Mouse (Mus musculus) mouse embryonic stem cell (cell line): ENCODE data around the gene Trim17.

Experiments used
- in situ Hi-C, 2 experiments: fragments of 300-500 bp; cut with MboI; formaldehyde crosslinking; loops; 1 replicate in 1 of 2; 3 replicates in 1 of 2; pipeline ENCODE4 v1.14.3; 2019 to 2020; ENCODE audit warnings: low sequenced_read_pairs in 2 of 2, low pct_unique_long_range_greater_than_20kb in 1 of 2, mixed read lengths in 1 of 2; ENCODE audit not compliant: unreplicated experiment in 1 of 2

The Trim17 gene

DNA sequence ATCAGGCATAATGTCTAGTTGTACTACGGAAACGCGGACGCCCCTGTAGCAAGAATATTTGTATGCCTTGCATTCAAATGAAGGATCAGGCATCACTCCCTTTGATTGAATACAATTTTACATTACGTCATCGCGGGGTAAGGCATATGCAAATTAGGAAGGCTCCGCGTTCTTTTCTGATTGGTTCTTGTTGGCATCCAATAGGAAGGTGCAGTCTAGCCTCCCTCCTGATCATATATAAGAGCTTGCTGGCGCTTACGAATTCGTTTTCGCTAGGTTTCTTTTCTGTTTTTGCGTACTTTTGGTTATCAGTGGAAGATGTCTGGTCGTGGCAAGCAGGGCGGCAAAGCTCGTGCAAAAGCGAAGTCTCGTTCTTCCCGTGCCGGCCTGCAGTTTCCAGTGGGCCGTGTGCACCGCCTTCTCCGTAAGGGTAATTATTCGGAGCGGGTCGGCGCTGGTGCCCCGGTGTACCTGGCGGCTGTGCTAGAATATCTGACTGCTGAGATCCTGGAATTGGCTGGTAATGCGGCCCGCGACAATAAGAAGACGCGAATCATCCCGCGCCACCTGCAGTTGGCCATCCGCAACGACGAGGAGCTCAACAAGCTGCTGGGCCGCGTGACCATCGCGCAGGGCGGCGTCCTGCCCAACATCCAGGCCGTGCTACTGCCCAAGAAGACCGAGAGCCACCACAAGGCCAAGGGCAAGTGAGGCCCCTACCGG is at the start of gene Trim17, which contains the start of gene Hist3h2a:
Gene Trim17 (plus strand): TSS at position 266 of the 723 bp plus-strand sequence.
Gene Hist3h2a (plus strand): TSS at position 266 of the 723 bp plus-strand sequence.
- in situ Hi-C loops: no loop called here

DNA sequence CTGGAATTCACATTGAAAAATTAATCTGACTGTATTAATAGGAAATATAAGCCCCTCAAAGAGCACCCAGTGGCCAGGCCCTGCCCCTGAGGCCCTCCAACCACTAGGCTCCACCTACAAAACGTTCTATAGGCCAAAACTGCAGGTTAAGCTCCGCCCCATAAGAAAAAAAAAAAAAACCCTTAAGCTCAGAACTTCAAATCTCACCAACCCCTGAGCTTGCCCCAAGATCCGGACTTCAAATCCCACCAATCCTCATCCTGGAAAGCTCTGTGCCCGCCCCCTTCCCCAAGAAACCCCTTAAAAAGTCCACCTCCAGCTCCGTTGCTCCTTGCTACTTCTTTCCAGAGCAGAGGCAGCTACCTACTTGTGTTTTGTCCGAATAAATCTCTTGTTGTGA is 49.6 kb upstream of the Trim17 start:
- in situ Hi-C loops: no loop called here

DNA sequence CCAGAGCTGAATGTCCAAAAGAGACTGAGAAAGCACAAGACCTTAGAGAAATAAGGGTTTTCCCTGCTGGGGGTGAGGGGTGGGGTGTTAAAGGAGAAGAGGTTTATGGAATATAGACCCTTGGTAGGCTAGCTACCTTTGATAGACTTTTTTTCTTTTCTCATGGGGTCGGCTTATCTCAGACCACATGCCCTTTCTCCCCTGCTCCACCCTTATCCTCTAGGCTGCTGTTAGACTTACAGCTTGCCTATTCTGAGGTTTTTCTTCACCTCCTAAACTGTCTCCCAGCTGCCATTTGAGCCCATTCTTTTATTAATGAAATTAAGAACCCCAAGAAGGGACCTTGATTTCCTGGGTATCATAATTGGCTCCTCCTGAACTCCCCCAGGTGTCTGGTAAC is 40.7 kb upstream of the Trim17 start:
- in situ Hi-C loops: no loop called here

DNA sequence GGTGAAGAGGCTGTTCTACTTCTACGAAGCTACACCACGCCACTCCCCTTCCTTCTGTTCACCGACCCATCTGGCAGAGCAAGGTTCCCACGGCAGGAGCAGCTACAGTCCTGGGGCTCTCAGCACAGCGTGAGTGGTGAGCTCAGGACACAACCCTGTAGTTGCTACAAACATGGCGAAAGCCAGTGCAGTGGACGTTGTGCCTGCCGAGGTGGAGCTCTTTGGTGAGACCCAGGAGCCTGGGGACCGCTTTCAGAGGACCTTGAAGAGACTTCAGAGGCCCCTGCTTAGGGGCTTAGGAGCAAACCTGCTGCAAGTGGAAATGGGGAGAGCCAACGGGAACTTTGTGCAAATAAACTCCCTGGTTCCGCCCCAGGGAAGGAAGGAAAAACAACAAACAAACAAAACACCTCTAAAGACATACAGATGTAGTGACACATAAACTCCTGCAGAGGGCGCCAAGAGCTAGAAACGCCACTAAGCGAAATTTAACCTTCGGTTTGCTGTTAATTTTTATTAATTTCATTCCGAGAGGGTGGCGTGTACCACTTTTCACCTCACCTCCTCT is 39.9 kb upstream of the Trim17 start:
- in situ Hi-C loops: no loop called here

DNA sequence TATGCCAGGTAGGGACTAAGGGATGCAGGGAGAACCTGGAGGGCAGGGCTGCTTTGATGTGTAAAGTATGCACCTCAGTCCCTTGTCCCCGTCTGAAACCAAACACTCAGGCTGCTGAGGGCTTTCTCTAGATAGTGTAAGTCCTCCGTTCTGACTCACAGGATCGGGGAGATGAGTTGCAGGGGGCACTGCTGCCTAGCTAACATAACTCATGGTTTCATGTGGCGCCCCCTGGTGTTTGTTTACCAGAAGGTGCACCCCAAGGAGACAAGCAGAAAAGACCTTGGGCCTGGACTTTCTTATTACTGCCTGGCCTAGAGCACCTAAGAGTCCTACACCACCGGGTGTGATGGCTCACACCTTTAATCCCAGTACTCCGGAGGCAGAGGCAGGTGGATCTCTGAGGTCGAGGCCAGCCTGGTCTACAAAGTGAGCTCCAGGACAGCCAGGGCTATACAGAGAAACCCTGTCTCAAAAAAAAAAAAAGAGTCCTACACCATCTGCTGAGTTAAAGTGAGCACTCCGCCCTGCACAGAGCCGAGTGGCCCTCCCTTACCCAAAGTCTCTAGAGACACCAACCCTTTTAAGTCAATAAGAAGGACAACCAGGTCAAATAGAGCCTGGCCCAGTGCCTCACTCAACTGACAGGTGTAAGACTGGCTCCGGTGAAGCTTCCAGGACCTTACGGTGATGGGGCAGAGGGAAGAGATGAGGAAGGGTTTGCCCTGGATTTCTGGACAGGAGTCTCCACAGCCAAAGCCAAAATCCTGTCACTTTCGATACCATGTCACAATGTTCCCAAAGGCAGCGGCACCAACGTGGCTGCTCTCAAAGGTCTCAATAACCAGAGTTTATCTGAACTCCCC is 37.4 kb upstream of the Trim17 start:
- in situ Hi-C loops: no loop called here

DNA sequence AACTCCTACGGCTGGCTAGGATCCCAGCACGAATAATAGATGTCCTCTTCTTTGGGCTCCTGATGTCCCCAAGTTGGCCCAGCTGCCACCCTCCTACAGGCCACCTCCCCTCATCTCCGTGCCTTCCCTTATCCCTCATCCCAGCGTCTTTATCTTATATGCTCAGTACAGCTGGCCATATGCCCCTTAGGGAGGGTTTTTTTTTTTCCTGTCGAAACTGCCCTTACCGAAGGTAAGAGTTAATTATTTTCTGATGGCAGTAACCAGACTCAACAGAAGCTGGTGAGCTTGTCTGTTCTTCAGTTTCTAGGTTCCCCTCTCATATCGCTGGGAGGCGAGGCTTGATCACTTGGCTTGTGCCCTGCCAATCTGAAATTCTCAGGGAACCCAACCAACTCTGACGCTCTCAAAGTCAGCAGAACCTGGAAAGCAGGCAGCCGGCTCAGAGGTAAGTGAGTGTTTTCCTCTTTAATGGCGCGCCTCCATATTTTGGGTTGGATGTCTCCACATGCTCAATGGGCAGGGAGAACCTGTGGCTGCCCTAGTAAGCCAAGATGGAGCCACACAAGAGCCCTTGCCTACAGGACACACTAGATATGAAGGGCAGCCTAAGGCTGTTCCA is 36.6 kb upstream of the Trim17 start, which contains the start of gene Btnl10:
Gene Btnl10 (plus strand): TSS at position 164 of the 622 bp plus-strand sequence.
- in situ Hi-C loops: no loop called here

DNA sequence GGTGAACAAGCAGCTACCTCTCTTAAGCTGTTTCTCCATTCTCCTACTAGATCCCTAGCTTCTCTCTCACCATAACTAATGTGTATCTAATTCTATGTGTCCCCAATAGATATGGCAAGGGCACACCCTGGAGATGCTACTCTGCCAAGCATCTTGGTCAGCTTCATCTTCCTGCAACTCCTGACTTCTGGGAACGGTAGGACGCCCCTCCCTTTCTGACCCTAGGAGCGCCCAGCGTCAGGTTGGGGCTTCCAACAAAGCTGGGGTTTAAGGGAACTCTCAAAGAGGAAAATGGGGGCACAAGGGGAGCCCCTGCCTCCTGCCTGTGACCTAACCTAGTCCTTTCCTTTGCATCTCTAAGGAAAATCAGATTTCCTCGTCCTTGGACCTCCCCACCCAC is 35.7 kb upstream of the Trim17 start:
- in situ Hi-C loops: no loop called here

DNA sequence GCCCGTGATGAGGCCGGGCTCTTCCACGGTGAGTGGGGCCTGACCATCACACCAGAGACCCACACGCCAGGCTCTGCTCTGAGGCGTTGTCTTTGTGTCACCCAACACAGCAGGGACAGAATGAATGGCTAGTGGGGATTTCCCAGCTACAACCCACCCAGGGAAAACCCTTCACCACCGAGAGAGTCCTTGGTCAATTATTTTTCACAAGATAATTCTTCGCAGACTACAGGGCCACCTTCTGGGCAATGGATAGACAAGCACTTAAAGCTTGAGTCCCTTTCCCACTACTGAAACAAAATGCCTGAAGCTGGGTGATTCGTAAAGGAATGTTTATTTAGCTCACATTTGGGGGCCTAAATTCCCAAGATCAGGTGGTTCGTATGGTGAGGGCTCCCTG is 32.1 kb upstream of the Trim17 start:
- in situ Hi-C loops: no loop called here

DNA sequence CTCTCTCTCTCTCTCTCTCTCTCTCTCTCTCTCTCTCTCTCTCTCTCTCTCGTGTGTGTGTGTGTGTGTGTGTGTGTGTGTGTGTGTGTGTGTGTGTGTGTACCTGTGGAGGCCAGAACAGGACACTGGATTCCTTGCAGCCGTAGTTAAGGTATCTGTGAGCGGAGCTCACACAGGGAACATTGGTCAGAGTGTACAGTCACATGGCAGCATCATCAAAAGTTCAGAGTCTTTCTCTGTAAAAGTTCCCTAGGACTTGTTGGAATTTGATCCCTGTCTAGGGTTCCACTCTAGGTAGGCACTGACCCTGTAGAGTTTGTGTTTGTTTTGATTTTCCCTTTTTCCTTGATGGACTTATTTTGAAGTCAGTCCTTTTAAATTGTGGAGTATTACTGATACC is 27.8 kb upstream of the Trim17 start:
- in situ Hi-C loops: no loop called here

DNA sequence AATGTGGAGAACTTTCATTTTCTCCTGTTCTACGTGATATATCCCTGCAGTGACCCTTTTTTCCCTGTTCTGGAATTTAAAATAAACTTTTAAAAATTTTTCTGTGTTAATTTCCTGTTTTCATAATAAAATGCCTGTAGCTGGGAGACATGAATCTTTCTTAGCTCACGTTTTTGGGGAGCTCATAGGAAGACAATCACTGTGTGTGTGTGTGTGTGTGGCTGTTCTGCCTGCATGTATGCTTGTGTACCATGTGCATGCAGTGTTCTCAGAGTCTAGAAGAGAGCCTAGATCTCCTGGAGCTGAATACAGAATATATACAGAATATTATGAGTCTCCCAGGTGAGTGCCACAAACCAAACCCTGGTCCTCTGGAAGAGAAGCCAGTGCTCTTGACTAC is 27.4 kb upstream of the Trim17 start:
- in situ Hi-C loops: no loop called here

DNA sequence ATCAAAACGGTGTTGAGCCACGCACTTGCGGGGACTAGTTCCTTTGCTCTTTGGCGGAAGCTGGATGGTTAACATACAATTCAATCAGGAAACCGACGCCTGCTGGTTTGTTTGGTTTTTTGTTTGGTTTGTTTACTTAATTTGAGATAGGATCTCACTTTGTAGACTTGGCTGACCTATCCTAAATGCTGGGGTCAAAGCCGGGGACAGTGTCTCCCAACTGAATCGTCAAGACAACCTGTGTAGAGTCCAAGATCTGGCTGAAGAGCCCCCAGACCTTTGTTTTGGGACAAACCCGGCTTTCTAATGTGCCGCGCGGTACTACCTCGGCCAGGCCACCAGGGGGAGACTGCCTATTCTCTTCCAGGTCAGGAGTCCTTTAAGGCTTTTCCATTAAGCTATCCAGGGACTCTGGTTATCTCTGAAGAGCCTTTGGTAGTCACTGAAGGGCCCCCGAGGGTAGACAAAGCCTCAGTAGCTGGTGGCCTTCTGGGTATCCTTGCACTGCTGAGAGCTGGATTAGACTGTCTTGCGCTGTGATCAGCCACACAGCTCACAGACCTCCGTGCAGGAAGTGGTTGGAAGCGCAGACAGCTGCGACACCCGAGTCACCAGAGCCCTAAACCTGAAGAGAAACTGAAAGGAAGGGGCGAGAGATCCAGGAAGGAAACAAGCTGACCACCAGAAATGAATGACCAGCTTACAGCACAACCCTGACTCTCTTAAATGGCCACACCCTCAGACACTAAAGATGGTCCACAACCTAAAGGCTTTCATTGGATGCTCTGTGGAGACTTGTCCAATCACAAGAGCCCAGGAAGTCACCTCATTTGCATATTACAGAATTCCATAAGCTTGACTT is 26.5 kb upstream of the Trim17 start:
- in situ Hi-C loops: no loop called here

DNA sequence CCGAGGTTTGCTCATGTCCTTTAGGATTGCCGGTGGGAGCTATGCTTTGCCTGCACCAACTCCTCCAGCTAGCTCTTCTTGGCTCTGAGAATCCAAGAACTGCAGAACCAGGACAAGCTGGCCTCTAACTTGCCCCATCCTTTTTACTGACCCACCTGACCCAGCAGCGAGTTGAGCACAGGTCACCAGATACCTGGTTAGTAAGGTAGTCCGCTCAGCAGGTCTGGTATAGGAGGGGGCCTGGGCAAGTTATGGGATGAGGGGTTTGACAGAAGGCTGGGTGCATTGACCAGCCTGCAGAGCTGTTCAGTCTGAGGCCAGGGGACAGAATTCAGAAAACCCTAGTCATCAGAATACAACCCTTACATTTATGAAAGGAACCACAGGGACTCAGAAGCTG is 25.4 kb upstream of the Trim17 start:
- in situ Hi-C loops: no loop called here

DNA sequence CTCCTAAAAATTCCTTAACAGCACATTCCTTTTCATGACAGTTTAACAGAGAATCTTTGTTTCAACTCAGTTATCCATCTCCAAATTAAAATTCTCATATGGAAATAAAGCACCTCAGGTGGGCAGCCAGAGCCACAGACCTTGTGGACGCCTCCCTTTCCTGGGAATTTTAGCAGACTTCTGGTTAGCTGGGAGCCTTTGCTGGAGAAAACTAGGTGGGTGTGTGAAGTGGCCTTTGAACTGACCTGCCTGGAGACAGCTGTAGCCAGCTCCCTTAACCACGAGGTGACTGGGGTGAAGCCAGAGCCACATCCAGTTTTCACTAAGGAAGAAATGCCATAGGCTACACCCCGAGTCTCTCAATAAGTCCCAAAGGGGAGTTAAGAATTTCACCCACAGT is 24.8 kb upstream of the Trim17 start:
- in situ Hi-C loops: no loop called here

DNA sequence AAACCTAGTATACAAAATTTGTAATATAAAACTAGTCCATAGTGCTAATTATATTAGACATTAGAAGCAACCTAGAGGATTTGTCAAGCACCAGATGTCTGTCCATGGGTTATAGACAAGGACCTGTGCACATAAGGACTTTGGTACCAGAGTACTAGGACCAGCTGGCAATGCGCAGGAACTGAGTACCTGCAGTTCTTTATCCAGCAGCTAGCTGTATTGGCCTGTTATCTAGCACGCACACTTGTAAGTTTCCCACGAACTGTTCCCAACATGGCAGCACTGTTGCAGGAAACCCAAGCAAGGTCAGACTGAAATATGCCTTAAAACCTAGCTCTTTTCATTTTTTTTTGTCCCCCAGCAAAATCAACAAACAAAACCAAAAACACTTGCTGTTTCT is 24.2 kb upstream of the Trim17 start:
- in situ Hi-C loops: no loop called here

DNA sequence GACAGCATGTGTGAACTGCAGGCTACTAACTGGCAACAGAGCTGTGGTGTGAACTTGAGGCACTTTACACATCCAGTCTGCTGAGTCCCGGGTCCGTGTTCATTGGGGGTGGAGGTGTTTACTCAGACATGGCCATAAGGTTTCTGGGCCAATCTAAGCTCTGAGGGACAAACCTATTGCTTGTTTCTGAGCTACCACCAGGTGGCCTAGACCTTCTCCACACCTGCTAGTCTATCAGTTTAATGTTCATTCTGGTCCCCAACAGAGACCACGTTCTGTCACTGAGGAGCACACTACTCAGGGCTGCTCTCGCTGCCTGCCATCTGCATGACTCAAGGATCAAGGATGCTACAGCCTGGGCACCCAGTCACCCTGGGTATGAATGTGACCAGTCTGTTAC is 22.9 kb upstream of the Trim17 start:
- in situ Hi-C loops: no loop called here

DNA sequence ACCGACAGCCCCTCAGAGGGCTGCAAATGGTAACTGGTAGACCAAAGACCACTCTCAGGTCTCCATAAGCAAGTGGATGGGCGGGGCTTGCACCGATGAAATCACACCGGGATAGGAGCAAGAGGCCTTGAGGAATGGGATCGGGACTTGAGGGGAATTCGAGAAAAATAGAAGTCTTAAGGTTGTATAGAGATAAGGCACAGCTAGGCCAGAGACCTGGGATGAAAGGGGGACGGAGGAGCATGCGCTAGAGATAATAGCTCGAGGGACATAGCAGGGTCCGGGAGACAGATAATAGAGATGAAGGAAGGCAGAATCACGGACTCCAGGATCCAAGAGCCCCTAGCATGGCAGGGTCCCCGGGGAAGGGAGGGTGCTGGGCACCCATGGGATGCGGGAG is 16.6 kb upstream of the Trim17 start:
- in situ Hi-C loops: no loop called here

DNA sequence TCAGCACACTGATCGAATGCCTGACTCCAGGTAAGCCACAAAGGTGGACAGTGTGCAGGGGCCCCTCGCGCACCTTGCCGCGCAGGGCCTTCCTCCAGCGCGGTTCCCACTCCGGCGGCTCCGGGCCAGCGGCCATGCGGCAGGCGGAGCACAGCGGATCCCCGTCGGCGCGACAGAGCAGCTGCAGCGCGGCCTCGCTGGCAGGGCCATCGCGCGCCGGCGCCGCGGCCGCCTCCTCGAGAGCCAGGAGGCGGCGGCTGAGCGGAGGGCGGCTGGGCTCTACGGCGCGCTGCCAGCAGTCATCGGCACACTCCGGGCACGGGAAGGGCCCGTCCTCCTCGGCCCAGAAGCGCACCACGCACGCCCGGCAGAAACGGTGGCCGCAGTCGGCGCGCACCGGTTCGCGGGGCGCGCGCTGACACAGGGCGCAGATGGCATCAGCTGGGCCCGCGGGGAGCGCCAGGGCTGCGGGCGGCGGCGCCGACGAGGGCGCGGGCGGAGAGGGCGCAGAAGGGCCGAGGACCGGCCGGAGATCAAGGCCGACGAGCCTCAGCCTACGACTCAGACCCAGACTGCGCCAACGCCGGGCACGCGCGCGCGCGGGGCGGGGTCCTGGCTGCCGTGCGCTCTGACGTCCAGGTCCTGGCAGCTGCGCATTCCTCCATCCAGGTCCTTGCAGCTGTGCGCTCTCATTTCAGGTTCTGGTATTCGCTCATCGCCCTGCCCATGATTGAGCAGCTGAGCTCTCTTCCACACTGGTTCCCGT is 16.0 kb upstream of the Trim17 start, which contains the start of gene Rnf187:
Gene Rnf187 (minus strand): TSS at position 595 of the 766 bp plus-strand sequence.
- in situ Hi-C loops: no loop called here
